Mouse (Mus musculus) midbrain, embryonic 13.5 days (tissue): ENCODE data around the gene Tmem232. TPM values are rescaled to one million over a fixed set of nuclear protein-coding genes. Genes with fewer than 3 reads are reported as not detected.
"Not testable (repeated sequence)": the region's sequence is repeated elsewhere in the genome, so short reads cannot be mapped to it uniquely, and the experiment has no call there.

Experiments
- ATAC-seq: fragments of 200-750 bp; cut with Nextera tagmentation; 2 replicates; pipeline ENCODE4 v1.8.0; 2017; ENCODE audit warnings: mild to moderate bottlenecking, moderate TSS enrichment, moderate library complexity
- H3K27ac ChIP-seq: fragments of 300-500 bp; sonication (generic); 2 replicates; pipeline ENCODE4 v1.5.1; 2015; ENCODE audit warnings: inconsistent platforms, mild to moderate bottlenecking, moderate library complexity
- H3K27me3 ChIP-seq: fragments of 300-500 bp; sonication (generic); 2 replicates; pipeline ENCODE4 v1.6.1; 2015; ENCODE audit warnings: mild to moderate bottlenecking, inconsistent platforms
- H3K36me3 ChIP-seq: fragments of 300-500 bp; sonication (generic); 2 replicates; pipeline ENCODE4 v1.6.1; 2015; ENCODE audit warnings: mild to moderate bottlenecking, inconsistent platforms
- H3K4me1 ChIP-seq: fragments of 300-500 bp; sonication (generic); replicated peaks from 2 replicates; pipeline ENCODE4 v1.6.1; 2015; ENCODE audit warnings: inconsistent platforms
- H3K4me2 ChIP-seq: fragments of 300-500 bp; sonication (generic); replicated peaks from 2 replicates; pipeline ENCODE4 v1.6.1; 2015; ENCODE audit warnings: moderate library complexity, mild to moderate bottlenecking, inconsistent platforms
- H3K4me3 ChIP-seq: fragments of 300-500 bp; sonication (generic); replicated peaks from 2 replicates; pipeline ENCODE4 v1.5.1; 2015; ENCODE audit warnings: mild to moderate bottlenecking, inconsistent platforms
- H3K9ac ChIP-seq: fragments of 300-500 bp; sonication (generic); replicated peaks from 2 replicates; pipeline ENCODE4 v1.6.1; 2015; ENCODE audit warnings: mild to moderate bottlenecking, inconsistent platforms
- H3K9me3 ChIP-seq: fragments of 300-500 bp; sonication (generic); 2 replicates; pipeline ENCODE4 v1.6.1; 2016; ENCODE audit warnings: mild to moderate bottlenecking, inconsistent platforms
- WGBS: fragments of 180-500 bp; shearing (Covaris S2); methylation state at CpG from one replicate; pipeline ENCODE4 v1.1.7; 2015; 5-methylcytosine and 5-hydroxymethylcytosine counted together
- polyA plus RNA-seq: library from polyadenylated mRNA; unstranded; fragments of >200 nt; fragmentation: Nextera tagmentation; extraction: Ambion mirVana; gene quantifications from 2 replicates; pipeline ENCODE4 v1.2.1, GENCODE M21; 2015

The Tmem232 gene
- polyA plus RNA-seq, 1 experiment from 2014 or later: 0.28 TPM

GRCm38 (mm10) chr17:65340016-65340415, 200.6 kb downstream of the Tmem232 start:
- H3K36me3 ChIP-seq: no peaks in the 10 kb centered on the region
- no peak for ATAC-seq
- H3K4me3 ChIP-seq: no peak overlapping the region
- 81% methylated on average over 4 of the region's 4 CpGs for WGBS
- no peaks in the 10 kb centered on the region for H3K4me1 ChIP-seq
- H3K9me3 ChIP-seq: no peaks in the 10 kb centered on the region
- no peaks in the 10 kb centered on the region for H3K27me3 ChIP-seq
- no peak overlapping the region for H3K4me2 ChIP-seq
- H3K27ac ChIP-seq: no peak overlapping the region
- H3K9ac ChIP-seq: no peak overlapping the region

DNA sequence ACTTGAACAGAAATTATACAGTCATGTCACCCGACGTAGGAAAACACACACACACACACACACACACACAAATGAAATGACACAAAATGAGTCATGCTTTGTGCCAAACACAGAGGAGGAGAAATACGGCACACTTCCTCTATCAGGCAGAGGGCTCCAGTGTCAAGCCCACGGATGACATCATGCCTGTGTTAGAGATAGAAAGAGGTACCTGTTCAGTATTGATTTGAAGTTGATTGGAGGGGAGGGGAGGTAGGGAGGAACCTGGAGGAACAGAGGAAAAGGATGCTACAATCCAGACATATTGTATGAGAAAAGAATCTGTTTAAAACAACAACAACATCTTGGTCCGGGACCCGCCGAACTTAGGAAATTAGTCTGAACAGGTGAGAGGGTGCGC, 209.8 kb downstream of the Tmem232 start:
- WGBS: 96% methylated on average over 8 of the region's 8 CpGs
- ATAC-seq: no peak
- Histone ChIP-seq H3K4me1 (no peaks in the 10 kb centered on the region), H3K27ac (no peak overlapping the region), H3K4me3 (no peak overlapping the region), H3K36me3 (no peaks in the 10 kb centered on the region), H3K27me3 (no peaks in the 10 kb centered on the region), H3K9me3 (no peaks in the 10 kb centered on the region), H3K4me2 (no peak overlapping the region), H3K9ac (no peak overlapping the region)

DNA sequence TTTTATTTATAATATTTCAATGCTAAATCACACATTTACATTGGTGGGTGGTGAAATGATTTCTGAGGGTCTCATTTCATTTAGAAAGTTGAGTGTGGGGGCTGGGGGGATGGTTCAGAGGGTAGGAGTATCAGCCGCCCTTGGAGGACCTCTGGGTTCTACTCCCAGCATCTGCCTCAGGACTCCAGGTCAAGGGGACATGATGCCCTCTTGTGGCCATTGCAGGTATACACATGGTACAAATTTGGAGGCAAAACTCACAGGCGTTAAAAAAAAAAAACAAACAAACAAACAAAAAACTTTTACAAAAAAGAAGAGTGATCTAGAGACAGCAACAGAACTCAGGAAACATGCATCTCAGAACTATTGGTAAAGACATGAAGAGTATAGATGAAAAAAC, 215.3 kb downstream of the Tmem232 start:
- 21% methylated on average over 2 of the region's 2 CpGs for WGBS
- Histone ChIP-seq H3K36me3 (no peaks in the 10 kb centered on the region), H3K9ac (no peak overlapping the region), H3K4me3 (no peak overlapping the region), H3K4me1 (no peaks in the 10 kb centered on the region), H3K4me2 (no peak overlapping the region), H3K27me3 (no peaks in the 10 kb centered on the region), H3K9me3 (no peaks in the 10 kb centered on the region), H3K27ac (no peak overlapping the region)
- no peak for ATAC-seq

GRCm38 (mm10) chr17:65320623-65321022, 220.0 kb downstream of the Tmem232 start:
- Histone ChIP-seq H3K36me3 (no peaks in the 10 kb centered on the region), H3K27me3 (no peaks in the 10 kb centered on the region), H3K27ac (no peak overlapping the region), H3K9me3 (no peaks in the 10 kb centered on the region), H3K4me1 (no peaks in the 10 kb centered on the region), H3K9ac (no peak overlapping the region), H3K4me2 (no peak overlapping the region), H3K4me3 (no peak overlapping the region)
- 82% methylated on average over 6 of the region's 6 CpGs for WGBS
- ATAC-seq: no peak

- Histone ChIP-seq H3K9ac (no peak overlapping the region), H3K27me3 (no peaks in the 10 kb centered on the region), H3K4me1 (no peaks in the 10 kb centered on the region), H3K27ac (no peak overlapping the region), H3K9me3 (no peaks in the 10 kb centered on the region), H3K4me2 (no peak overlapping the region), H3K36me3 (no peaks in the 10 kb centered on the region), H3K4me3 (no peak overlapping the region)
- ATAC-seq: no peak
Observed at GRCm38 (mm10) chr17:65299946-65300345, 240.6 kb downstream of the Tmem232 start.

GRCm38 (mm10) chr17:65297831-65298230, 242.8 kb downstream of the Tmem232 start:
- H3K27me3 ChIP-seq: no peaks in the 10 kb centered on the region
- H3K4me3 ChIP-seq: no peak overlapping the region
- no peak for ATAC-seq
- H3K9me3 ChIP-seq: no peaks in the 10 kb centered on the region
- H3K4me1 ChIP-seq: no peaks in the 10 kb centered on the region
- H3K27ac ChIP-seq: no peak overlapping the region
- no peak overlapping the region for H3K4me2 ChIP-seq
- no peaks in the 10 kb centered on the region for H3K36me3 ChIP-seq
- H3K9ac ChIP-seq: no peak overlapping the region
- 89% methylated on average over 5 of the region's 5 CpGs for WGBS

DNA sequence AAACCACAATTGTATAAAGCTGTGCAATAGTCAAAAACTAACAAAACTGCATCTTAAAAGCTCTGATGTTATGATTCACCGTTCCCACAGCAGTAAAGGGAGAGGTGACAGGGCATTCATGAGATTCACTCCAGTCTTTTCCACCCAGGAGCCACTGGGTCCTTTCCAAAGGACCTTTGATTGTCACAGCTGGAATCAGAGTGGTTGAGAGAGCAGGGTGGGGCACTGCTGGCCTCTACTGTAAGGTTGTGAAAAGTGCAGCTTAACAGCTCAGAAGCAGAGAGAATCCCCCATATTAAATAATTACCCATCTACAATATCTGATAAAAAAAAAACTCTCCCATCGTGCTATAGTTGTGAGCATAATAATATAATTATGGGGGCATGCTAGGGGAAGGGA, 288.4 kb downstream of the Tmem232 start:
- H3K4me3 ChIP-seq: no peak overlapping the region
- H3K4me2 ChIP-seq: no peak overlapping the region
- H3K4me1 ChIP-seq: no peaks in the 10 kb centered on the region
- H3K27ac ChIP-seq: no peak overlapping the region
- H3K9me3 ChIP-seq: peaks cover 4% of the 10 kb centered on the region
- H3K27me3 ChIP-seq: no peaks in the 10 kb centered on the region
- no peaks in the 10 kb centered on the region for H3K36me3 ChIP-seq
- 64% methylated on average over 2 of the region's 2 CpGs for WGBS
- ATAC-seq: peak; percentile 72; the same call in 1 of the 2 replicates
- H3K9ac ChIP-seq: no peak overlapping the region

GRCm38 (mm10) chr17:65250261-65250660, 290.3 kb downstream of the Tmem232 start:
- Histone ChIP-seq H3K9me3 (peaks cover 4% of the 10 kb centered on the region), H3K36me3 (no peaks in the 10 kb centered on the region), H3K27ac (no peak overlapping the region), H3K27me3 (no peaks in the 10 kb centered on the region), H3K9ac (no peak overlapping the region), H3K4me2 (no peak overlapping the region), H3K4me1 (no peaks in the 10 kb centered on the region), H3K4me3 (no peak overlapping the region)
- WGBS: 90% methylated on average over 8 of the region's 8 CpGs
- ATAC-seq: no peak

- no peak overlapping the region for H3K27ac ChIP-seq
- H3K4me1 ChIP-seq: no peaks in the 10 kb centered on the region
Observed at GRCm38 (mm10) chr17:65243716-65244115, 296.9 kb downstream of the Tmem232 start.

DNA sequence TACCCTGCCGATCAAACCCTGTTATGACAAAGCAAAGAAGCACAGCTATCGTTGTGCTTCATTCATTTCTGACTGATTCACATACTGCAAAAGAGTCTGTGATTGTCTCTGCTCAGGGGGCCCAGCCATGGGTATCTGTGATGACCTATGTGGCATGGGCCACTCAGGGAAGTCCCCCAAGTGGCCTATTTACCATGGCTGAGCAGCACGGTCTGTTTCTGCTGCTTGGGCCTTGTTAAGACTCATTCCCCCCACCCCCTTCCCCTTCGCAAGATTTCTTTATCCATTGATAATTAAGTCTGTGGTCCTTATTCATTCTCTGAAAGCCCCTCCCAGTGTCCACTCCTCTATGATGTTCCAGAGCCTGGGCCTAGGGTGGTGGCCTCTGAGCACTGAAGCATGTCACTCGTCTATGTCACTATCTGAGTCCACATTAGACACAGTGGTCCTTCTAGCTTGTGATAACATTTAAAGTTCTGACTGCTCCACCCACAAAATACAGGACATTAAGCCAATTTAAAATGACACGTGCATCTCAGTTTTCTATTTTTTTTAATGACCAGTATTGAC, 315.1 kb downstream of the Tmem232 start:
- Histone ChIP-seq H3K9me3 (0 out of 2 replicates have a peak, but pooled peaks cover 2% of the 10 kb centered on the region), H3K9ac (no peak overlapping the region), H3K36me3 (no peaks in the 10 kb centered on the region), H3K27me3 (no peaks in the 10 kb centered on the region), H3K4me3 (no peak overlapping the region), H3K4me1 (peaks cover 11% of the 10 kb centered on the region), H3K4me2 (no peak overlapping the region), H3K27ac (no peak overlapping the region)
- 0 out of 2 replicates have a peak, but pooled peaks have one; percentile 34 for ATAC-seq
- WGBS: 34% methylated on average over 6 of the region's 6 CpGs

More at GRCm38 (mm10) chr17:65243716-65244115, 296.9 kb downstream of the Tmem232 start:
- no peaks in the 10 kb centered on the region for H3K36me3 ChIP-seq
- no peak overlapping the region for H3K9ac ChIP-seq
- no peak overlapping the region for H3K4me2 ChIP-seq
- no peak overlapping the region for H3K4me3 ChIP-seq
- H3K27me3 ChIP-seq: no peaks in the 10 kb centered on the region
- peaks cover 4% of the 10 kb centered on the region for H3K9me3 ChIP-seq
- no peak for ATAC-seq
- 71% methylated on average over 5 of the region's 5 CpGs for WGBS

DNA sequence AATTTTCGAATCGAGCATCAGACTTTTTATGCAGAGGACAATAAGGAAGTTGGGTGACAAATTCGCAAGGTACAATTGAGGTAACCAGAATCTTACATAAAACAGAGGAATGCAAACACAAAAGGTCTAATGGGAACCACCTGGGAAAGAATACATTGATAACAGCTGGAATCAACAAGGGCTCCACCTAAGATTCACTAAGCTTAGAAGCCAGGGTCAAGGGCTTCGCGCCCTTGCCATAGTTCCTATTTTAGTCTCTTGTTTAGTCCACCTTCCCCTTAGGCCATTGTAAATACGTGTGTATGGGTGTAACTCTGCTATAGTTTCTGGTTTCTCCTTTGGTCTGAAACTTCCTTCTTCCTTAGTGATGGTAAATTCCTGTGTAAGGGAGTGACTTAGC, 318.9 kb downstream of the Tmem232 start:
- not testable (repeated sequence) for H3K9me3 ChIP-seq, H3K27ac ChIP-seq, H3K9ac ChIP-seq, H3K4me2 ChIP-seq, H3K27me3 ChIP-seq, H3K36me3 ChIP-seq, ATAC-seq, H3K4me3 ChIP-seq
- 95% methylated on average over 6 of the region's 6 CpGs for WGBS
- peaks cover 11% of the 10 kb centered on the region for H3K4me1 ChIP-seq
